Mouse (Mus musculus): ENCODE measurements around the gene 2810459M11Rik. TPM values are rescaled to one million over a fixed set of nuclear protein-coding genes. Genes with fewer than 3 reads are reported as not detected.

Gene 2810459M11Rik
- 1.0 and 1.1 TPM in 2 replicates for polyA plus RNA-seq (2015; fragmentation: Nextera tagmentation; extraction: Ambion mirVana)

GRCm38 (mm10) chr1:86045848-86046805 lies at the start of gene 2810459M11Rik:
TSS of gene 2810459M11Rik (plus strand) at chr1:86045863.

GRCm38 (mm10) chr1:86016516-86016915 lies 29.1 kb upstream of the 2810459M11Rik start, which contains the start of gene Spata3:
TSS of gene Spata3 (plus strand) at chr1:86016816.

GRCm38 (mm10) chr1:86064271-86064991 lies 18.8 kb downstream of the 2810459M11Rik start, which contains the start of gene Psmd1:
TSS of gene Psmd1 (plus strand) at chr1:86064387.

Other genes starting within 250 kb of the 2810459M11Rik start
- 559 and 779 TPM in 2 replicates for gene Itm2c, start 151.6 kb upstream of the 2810459M11Rik start, polyA plus RNA-seq (2015; fragmentation: Nextera tagmentation; extraction: Ambion mirVana)
- gene 4933407L21Rik, start 117.4 kb upstream of the 2810459M11Rik start, polyA plus RNA-seq (2015; fragmentation: Nextera tagmentation; extraction: Ambion mirVana): 0.25 and 0.95 TPM in 2 replicates
- gene Gpr55, start 84.9 kb upstream of the 2810459M11Rik start, polyA plus RNA-seq (2015; fragmentation: Nextera tagmentation; extraction: Ambion mirVana): 0.27 and 0.88 TPM in 2 replicates
- gene Spata3, start 29.0 kb upstream of the 2810459M11Rik start, polyA plus RNA-seq (2015; fragmentation: Nextera tagmentation; extraction: Ambion mirVana): not detected in 2 replicates
- gene Psmd1, start 18.5 kb downstream of the 2810459M11Rik start, polyA plus RNA-seq (2015; fragmentation: Nextera tagmentation; extraction: Ambion mirVana): 76.6 and 105 TPM in 2 replicates
- gene Htr2b, start 66.1 kb downstream of the 2810459M11Rik start, polyA plus RNA-seq (2015; fragmentation: Nextera tagmentation; extraction: Ambion mirVana): 0.48 and 0.93 TPM in 2 replicates
- gene Gm21972, start 87.8 kb downstream of the 2810459M11Rik start, polyA plus RNA-seq (2015; fragmentation: Nextera tagmentation; extraction: Ambion mirVana): not detected in 2 replicates
- 11.5 and 16.1 TPM in 2 replicates for gene Armc9, start 108.9 kb downstream of the 2810459M11Rik start, polyA plus RNA-seq (2015; fragmentation: Nextera tagmentation; extraction: Ambion mirVana)

All from adrenal gland, postnatal 0 days (tissue).